Mouse (Mus musculus) embryonic facial prominence, embryonic 13.5 days (tissue): ENCODE data around the gene Amacr. TPM values are rescaled to one million over a fixed set of nuclear protein-coding genes. Genes with fewer than 3 reads are reported as not detected.
"Not testable (repeated sequence)": the region's sequence is repeated elsewhere in the genome, so short reads cannot be mapped to it uniquely, and the experiment has no call there.

Experiments used
- ATAC-seq: fragments of 200-750 bp; cut with Nextera tagmentation; 2 replicates; pipeline ENCODE4 v1.8.0; 2017; ENCODE audit warnings: low read depth; ENCODE audit not compliant: insufficient number of reproducible peaks, insufficient read depth, low FRiP score, low TSS enrichment
- H3K27ac ChIP-seq: fragments of 300-500 bp; sonication (generic); 2 replicates; pipeline ENCODE4 v1.5.1; 2015; ENCODE audit warnings: moderate library complexity, mild to moderate bottlenecking, inconsistent platforms
- H3K27me3 ChIP-seq: fragments of 300-500 bp; sonication (generic); 2 replicates; pipeline ENCODE4 v1.6.1; 2015; ENCODE audit warnings: mild to moderate bottlenecking, inconsistent platforms
- H3K36me3 ChIP-seq: fragments of 300-500 bp; sonication (generic); 2 replicates; pipeline ENCODE4 v1.6.1; 2015; ENCODE audit warnings: mild to moderate bottlenecking, inconsistent platforms
- H3K4me1 ChIP-seq: fragments of 300-500 bp; sonication (generic); 2 replicates; pipeline ENCODE4 v1.6.1; 2015; ENCODE audit warnings: inconsistent platforms
- H3K4me2 ChIP-seq: fragments of 300-500 bp; sonication (generic); 2 replicates; pipeline ENCODE4 v1.6.1; 2015; ENCODE audit warnings: moderate library complexity, mild to moderate bottlenecking, inconsistent platforms
- H3K4me3 ChIP-seq: fragments of 300-500 bp; sonication (generic); 2 replicates; pipeline ENCODE4 v1.5.1; 2015; ENCODE audit warnings: mild to moderate bottlenecking, inconsistent platforms
- H3K9ac ChIP-seq: fragments of 300-500 bp; sonication (generic); 2 replicates; pipeline ENCODE4 v1.6.1; 2015; ENCODE audit warnings: mild to moderate bottlenecking, inconsistent platforms
- H3K9me3 ChIP-seq: fragments of 300-500 bp; sonication (generic); 2 replicates; pipeline ENCODE4 v1.6.1; 2016; ENCODE audit warnings: inconsistent platforms
- WGBS: fragments of 180-500 bp; shearing (Covaris S2); methylation state at CpG from one replicate; pipeline ENCODE4 v1.1.7; 2015; ENCODE audit warnings: mixed read lengths; 5-methylcytosine and 5-hydroxymethylcytosine counted together
- polyA plus RNA-seq: library from polyadenylated mRNA; unstranded; fragments of >200 nt; fragmentation: Nextera tagmentation; extraction: Ambion mirVana; gene quantifications from 2 replicates; pipeline ENCODE4 v1.2.1, GENCODE M21; 2015

Gene Amacr
- polyA plus RNA-seq, 1 experiment from 2014 or later: 18.7 TPM

GRCm38 (mm10) chr15:10956706-10957105 is 24.9 kb upstream of the Amacr start:
- Histone ChIP-seq H3K27ac (no peak overlapping the region), H3K4me3 (no peak overlapping the region), H3K36me3 (no peaks in the 10 kb centered on the region), H3K9ac (no peak overlapping the region), H3K9me3 (no peaks in the 10 kb centered on the region), H3K4me1 (peaks cover 19% of the 10 kb centered on the region), H3K27me3 (no peaks in the 10 kb centered on the region), H3K4me2 (no peak overlapping the region)
- no peak for ATAC-seq
- WGBS: 67% methylated on average over 3 of the region's 3 CpGs

- Histone ChIP-seq H3K9ac (no peak overlapping the region), H3K4me2 (no peak overlapping the region), H3K27me3 (no peaks in the 10 kb centered on the region), H3K9me3 (no peaks in the 10 kb centered on the region), H3K27ac (no peak overlapping the region), H3K4me1 (no peaks in the 10 kb centered on the region), H3K4me3 (no peak overlapping the region), H3K36me3 (no peaks in the 10 kb centered on the region)
- ATAC-seq: no peak
- WGBS: 76% methylated on average over 15 of the region's 15 CpGs
Measured at GRCm38 (mm10) chr15:10959277-10960026, 22.1 kb upstream of the Amacr start.

GRCm38 (mm10) chr15:10960267-10960666 is 21.3 kb upstream of the Amacr start:
- Histone ChIP-seq H3K27ac (no peak overlapping the region), H3K4me1 (no peaks in the 10 kb centered on the region), H3K4me3 (no peak overlapping the region), H3K4me2 (no peak overlapping the region), H3K9ac (no peak overlapping the region), H3K27me3 (no peaks in the 10 kb centered on the region), H3K9me3 (no peaks in the 10 kb centered on the region), H3K36me3 (no peaks in the 10 kb centered on the region)
- whole genome bisulfite sequencing: 92% methylated on average over 5 of the region's 5 CpGs
- no peak for ATAC-seq

DNA sequence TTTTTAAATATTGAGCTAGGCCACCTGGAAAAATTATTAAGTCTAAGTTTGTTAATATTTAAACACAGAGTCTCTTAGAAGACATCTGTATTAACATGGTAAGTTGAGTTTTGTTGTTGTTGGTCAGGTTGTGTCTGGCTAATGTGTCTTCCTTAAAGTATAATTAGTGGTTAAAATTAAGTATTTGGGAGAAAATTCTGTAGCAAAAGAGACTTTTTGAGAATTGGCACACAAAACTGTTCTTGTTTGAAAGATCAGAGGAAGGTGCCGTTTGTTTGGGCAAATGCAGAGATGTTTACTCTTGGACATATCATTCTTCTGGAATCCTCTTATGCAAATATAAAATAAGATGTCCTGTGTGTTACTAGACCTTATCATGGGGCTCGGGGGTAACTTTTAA is 19.0 kb upstream of the Amacr start:
- Histone ChIP-seq H3K9ac (no peak overlapping the region), H3K36me3 (no peaks in the 10 kb centered on the region), H3K27me3 (no peaks in the 10 kb centered on the region), H3K4me3 (no peak overlapping the region), H3K27ac (no peak overlapping the region), H3K4me1 (no peaks in the 10 kb centered on the region), H3K4me2 (no peak overlapping the region), H3K9me3 (no peaks in the 10 kb centered on the region)
- ATAC-seq: no peak
- WGBS: 84% methylated on average over 2 of the region's 2 CpGs

- Histone ChIP-seq H3K36me3 (no peaks in the 10 kb centered on the region), H3K4me3 (no peak overlapping the region), H3K9ac (no peak overlapping the region), H3K9me3 (no peaks in the 10 kb centered on the region), H3K27ac (no peak overlapping the region), H3K4me1 (no peaks in the 10 kb centered on the region), H3K27me3 (no peaks in the 10 kb centered on the region), H3K4me2 (no peak overlapping the region)
- WGBS: 64% methylated on average over 3 of the region's 3 CpGs
- no peak for ATAC-seq
Measured at GRCm38 (mm10) chr15:10969439-10969838, 12.1 kb upstream of the Amacr start.

GRCm38 (mm10) chr15:10970777-10971176 is 10.8 kb upstream of the Amacr start:
- no peak overlapping the region for H3K9ac ChIP-seq
- H3K4me1 ChIP-seq: no peaks in the 10 kb centered on the region
- no peak for ATAC-seq
- H3K36me3 ChIP-seq: no peaks in the 10 kb centered on the region
- 84% methylated on average over 5 of the region's 5 CpGs for WGBS
- no peaks in the 10 kb centered on the region for H3K27me3 ChIP-seq
- no peak overlapping the region for H3K27ac ChIP-seq
- H3K4me3 ChIP-seq: no peak overlapping the region
- no peak overlapping the region for H3K4me2 ChIP-seq
- H3K9me3 ChIP-seq: no peaks in the 10 kb centered on the region

- H3K27ac ChIP-seq: no peak overlapping the region
- no peak for ATAC-seq
- no peak overlapping the region for H3K4me3 ChIP-seq
- H3K9me3 ChIP-seq: no peaks in the 10 kb centered on the region
- no peak overlapping the region for H3K9ac ChIP-seq
- peaks cover 3% of the 10 kb centered on the region; the same call in 1 of the 2 replicates for H3K4me1 ChIP-seq
- H3K4me2 ChIP-seq: no peak overlapping the region
- no peaks in the 10 kb centered on the region for H3K36me3 ChIP-seq
- H3K27me3 ChIP-seq: no peaks in the 10 kb centered on the region
Measured at GRCm38 (mm10) chr15:10977151-10977550, 4.4 kb upstream of the Amacr start.

DNA sequence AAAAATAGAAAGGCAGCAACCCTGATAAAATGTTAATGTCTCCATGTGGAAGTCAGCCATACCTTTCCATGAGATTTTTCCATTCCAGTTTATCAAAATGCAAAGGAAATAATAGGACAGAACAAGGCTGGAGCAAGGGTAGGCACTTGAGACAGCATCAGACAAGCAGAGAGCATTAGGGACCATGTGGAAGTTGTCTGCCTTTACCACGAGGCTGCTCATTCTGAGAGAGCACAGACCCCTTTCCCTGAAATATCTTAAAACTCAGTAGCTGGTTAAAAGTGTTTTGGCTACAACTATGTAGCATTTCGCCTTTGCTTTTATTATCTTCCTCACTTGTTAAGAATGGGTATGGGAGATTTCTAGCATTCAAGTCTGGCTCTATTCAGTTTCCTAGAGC is 844 bp upstream of the Amacr start:
- H3K9me3 ChIP-seq: no peaks in the 10 kb centered on the region
- no peak overlapping the region for H3K9ac ChIP-seq
- peaks cover 9% of the 10 kb centered on the region for H3K4me1 ChIP-seq
- ATAC-seq: no peak
- H3K27ac ChIP-seq: no peak overlapping the region
- H3K27me3 ChIP-seq: no peaks in the 10 kb centered on the region
- peak overlapping the region; percentile 75 for H3K4me2 ChIP-seq
- peak overlapping the region; percentile 69; the same call in 1 of the 2 replicates for H3K4me3 ChIP-seq
- 49% methylated on average over 2 of the region's 2 CpGs for WGBS
- peaks cover 5% of the 10 kb centered on the region; the same call in 1 of the 2 replicates for H3K36me3 ChIP-seq

GRCm38 (mm10) chr15:10982064-10982435 is 494 bp downstream of the Amacr start:
- Histone ChIP-seq H3K27me3 (no peaks in the 10 kb centered on the region), H3K4me1 (peaks cover 9% of the 10 kb centered on the region), H3K36me3 (peaks cover 9% of the 10 kb centered on the region), H3K9ac (peak overlapping the region; percentile 79), H3K9me3 (no peaks in the 10 kb centered on the region), H3K4me3 (peak overlapping the region; percentile 69), H3K27ac (peak overlapping the region; percentile 90), H3K4me2 (peak overlapping the region; percentile 75)
- WGBS: 6% methylated on average over 6 of the region's 6 CpGs
- ATAC-seq: no peak

DNA sequence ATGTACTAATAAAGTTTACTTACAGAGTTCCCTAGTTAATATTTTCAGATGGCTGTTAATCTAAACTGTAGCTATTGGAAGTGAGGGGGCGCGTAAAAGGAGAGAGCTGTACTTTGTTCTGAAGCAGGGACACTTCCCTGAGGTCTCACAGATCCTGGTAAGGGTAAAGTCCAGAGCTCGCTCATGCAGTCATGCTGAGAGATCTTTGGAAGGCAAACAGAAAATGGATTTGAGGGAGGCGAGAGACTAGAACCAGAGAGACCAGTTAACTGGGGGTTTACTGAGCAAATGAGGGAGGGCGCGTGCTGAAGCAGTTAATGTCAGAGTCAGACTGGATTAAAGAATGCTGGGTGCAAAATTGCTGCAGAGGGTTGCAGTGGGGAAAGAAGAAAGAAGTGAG is 4.2 kb downstream of the Amacr start:
- H3K4me3 ChIP-seq: no peak overlapping the region
- peaks cover 10% of the 10 kb centered on the region for H3K4me1 ChIP-seq
- peaks cover 26% of the 10 kb centered on the region for H3K36me3 ChIP-seq
- H3K9ac ChIP-seq: no peak overlapping the region
- no peaks in the 10 kb centered on the region for H3K27me3 ChIP-seq
- H3K9me3 ChIP-seq: no peaks in the 10 kb centered on the region
- no peak overlapping the region for H3K27ac ChIP-seq
- 80% methylated on average over 6 of the region's 6 CpGs for WGBS
- no peak for ATAC-seq
- H3K4me2 ChIP-seq: no peak overlapping the region

- not testable (repeated sequence) for H3K27ac ChIP-seq, H3K4me2 ChIP-seq, H3K27me3 ChIP-seq, H3K9me3 ChIP-seq, H3K4me1 ChIP-seq, H3K9ac ChIP-seq, ATAC-seq, H3K4me3 ChIP-seq
- WGBS: 78% methylated on average over 2 of the region's 2 CpGs
- H3K36me3 ChIP-seq: peaks cover 26% of the 10 kb centered on the region
Measured at GRCm38 (mm10) chr15:10986477-10986876, 4.9 kb downstream of the Amacr start.

DNA sequence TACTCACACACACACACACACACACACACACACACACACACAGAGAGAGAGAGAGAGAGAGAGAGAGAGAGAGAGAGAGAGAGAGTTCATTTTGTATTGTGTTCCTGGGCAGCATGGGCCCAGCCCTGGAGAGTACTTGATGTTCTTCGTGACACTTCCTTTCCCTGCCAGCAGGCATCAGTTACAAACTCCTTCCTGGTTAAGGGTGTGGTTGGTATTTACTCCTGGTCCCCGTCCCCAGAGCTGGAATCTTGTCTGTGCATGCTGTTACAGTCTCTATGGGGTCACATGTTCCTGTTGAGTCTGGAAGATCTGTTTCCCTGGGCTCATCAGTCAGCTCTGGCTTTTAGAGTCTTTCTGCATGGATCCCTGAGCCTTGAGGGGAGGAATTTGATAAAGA is 8.9 kb downstream of the Amacr start:
- 33% methylated on average over 2 of the region's 2 CpGs for WGBS
- Histone ChIP-seq H3K4me1 (0 out of 2 replicates have a peak, but pooled peaks cover 3% of the 10 kb centered on the region), H3K9ac (no peak overlapping the region), H3K27me3 (no peaks in the 10 kb centered on the region), H3K4me3 (no peak overlapping the region), H3K27ac (no peak overlapping the region), H3K36me3 (peaks cover 27% of the 10 kb centered on the region), H3K4me2 (no peak overlapping the region), H3K9me3 (no peaks in the 10 kb centered on the region)
- ATAC-seq: no peak
